ENCODE assay signal across 7 mouse cellular contexts in genomic region chr19:28365897-28366296, GRCm38 (mm10).
A peak's percentile ranks its signal among the peaks of the same experiment; 100 is the strongest.
DNase-seq lines count a peak whose midpoint lies in the region; ATAC-seq and TF ChIP-seq lines count a peak whose summit lies in the region.

No protein-coding gene starts in this region.

- H3K9me3 ChIP-seq in liver, embryonic 11.5 days (ENCODE audit: control insufficient read depth, low read length) = no peaks in the 10 kb centered on the region

- intact Hi-C loops in gastrocnemius, postnatal 14 days (cut with DNase I; ENCODE audit: low total_unique reads) = no loop called here

- no peaks in the 10 kb centered on the region for H3K79me2 ChIP-seq in liver, adult 2 months (ENCODE audit: control insufficient read depth, insufficient read depth, low read length)

- H3K9ac ChIP-seq in liver, adult 2 months (ENCODE audit: low read depth, low read length) = no peak overlapping the region
- no peak overlapping the region for H3K9ac ChIP-seq in liver, embryonic 11.5 days (ENCODE audit: low read depth, low read length)

- ATAC-seq in liver, embryonic 11.5 days (replicated peaks; ENCODE audit: low FRiP score) = no peak
- peak; percentile 74 for ATAC-seq in common myeloid progenitor, adult 5-6 weeks (replicated peaks; ENCODE audit: low read depth, poor library complexity, severe bottlenecking)

- DNase-seq in liver, adult 2 months (ENCODE audit: extremely low read depth, low read depth, low spot score) = peak; percentile 16
- no peak for DNase-seq in liver, embryonic 11.5 days (ENCODE audit: low spot score)
- DNase-seq in T-cell, adult 2 months (ENCODE audit: low spot score) = peak; percentile 12
- DNase-seq in lung, postnatal 10 days = peak; percentile 38
- DNase-seq in testis, postnatal 14 days (ENCODE audit: low spot score) = peak; percentile 35
- no peak for DNase-seq in gastrocnemius, postnatal 14 days

- TF ChIP-seq CTCF in liver, adult 2 months (IDR thresholded peaks at IDR 0.05; ENCODE audit: low read depth, low read length) = peak; percentile 82

- no peaks in the 10 kb centered on the region for H3K36me3 ChIP-seq in liver, adult 2 months (ENCODE audit: control insufficient read depth, insufficient read depth, low read length)
- no peaks in the 10 kb centered on the region for H3K36me3 ChIP-seq in liver, embryonic 11.5 days (ENCODE audit: control insufficient read depth, insufficient read depth, low read length)

- H3K4me2 ChIP-seq in liver, embryonic 11.5 days = no peak overlapping the region

- 57% methylated on average over 7 of the region's 7 CpGs for WGBS in liver, adult 2 months
- 41% methylated on average over 7 of the region's 7 CpGs for WGBS in liver, embryonic 11.5 days

- H3K27me3 ChIP-seq in liver, adult 2 months (ENCODE audit: control insufficient read depth, insufficient read depth, low read length) = no peaks in the 10 kb centered on the region
- H3K27me3 ChIP-seq in liver, embryonic 11.5 days (replicated peaks; ENCODE audit: control insufficient read depth, insufficient read depth, low read length) = no peaks in the 10 kb centered on the region

- H3K27ac ChIP-seq in liver, adult 2 months (replicated peaks; ENCODE audit: insufficient read depth, low read depth, low read length) = no peak overlapping the region
- no peak overlapping the region for H3K27ac ChIP-seq in liver, embryonic 11.5 days (ENCODE audit: low read depth, low read length)

- H3K4me1 ChIP-seq in liver, adult 2 months (ENCODE audit: control insufficient read depth, insufficient read depth, low read length) = no peaks in the 10 kb centered on the region
- no peaks in the 10 kb centered on the region for H3K4me1 ChIP-seq in liver, embryonic 11.5 days (replicated peaks; ENCODE audit: control insufficient read depth, insufficient read depth, low read length)

- H3K4me3 ChIP-seq in liver, adult 2 months (ENCODE audit: insufficient read depth, low read depth, low read length) = no peak overlapping the region
- H3K4me3 ChIP-seq in liver, embryonic 11.5 days (ENCODE audit: low read depth, low read length) = no peak overlapping the region

- TF ChIP-seq POLR2A in liver, adult 2 months (IDR thresholded peaks at IDR 0.05; ENCODE audit: extremely low read depth, insufficient read depth, low read length) = no peak

Comparison
In these comparisons a context has a peak if more than half of its experiments do, and no peak if none do; other contexts are left out.
1. DNase-seq: peak in liver, adult 2 months (single experiment), T-cell, adult 2 months (single experiment), lung, postnatal 10 days (single experiment) and testis, postnatal 14 days (single experiment); none in liver, embryonic 11.5 days (single experiment) and gastrocnemius, postnatal 14 days (single experiment).